Mouse (Mus musculus): ENCODE measurements around the gene Slc23a2. TPM values are rescaled to one million over a fixed set of nuclear protein-coding genes. Genes with fewer than 3 reads are reported as not detected.

Slc23a2 gene
- polyA plus RNA-seq, 1 experiment from 2014 or later, result 3.7 TPM

- no peak overlapping the region for H3K27ac ChIP-seq (replicated peaks)
- no peaks in the 10 kb centered on the region for H3K9me3 ChIP-seq (replicated peaks)
- H3K27me3 ChIP-seq, result no peaks in the 10 kb centered on the region
- WGBS (ENCODE audit: insufficient replicate concordance), result 43% methylated on average over 11 of the region's 11 CpGs
- H3K4me3 ChIP-seq (replicated peaks), result no peak overlapping the region
- H3K4me2 ChIP-seq, result no peak overlapping the region
- no peak overlapping the region for H3K9ac ChIP-seq
- no peaks in the 10 kb centered on the region for H3K4me1 ChIP-seq (replicated peaks)
- H3K36me3 ChIP-seq (replicated peaks), result no peaks in the 10 kb centered on the region
- no peak for ATAC-seq (ENCODE audit: insufficient read depth)
These were observed 30.7 kb downstream of the Slc23a2 start for GRCm38 (mm10) chr2:132113962-132114759.

- Histone ChIP-seq H3K4me3 (replicated peaks) (no peak overlapping the region), H3K36me3 (replicated peaks) (no peaks in the 10 kb centered on the region), H3K4me2 (no peak overlapping the region), H3K9ac (no peak overlapping the region), H3K9me3 (replicated peaks) (no peaks in the 10 kb centered on the region), H3K27ac (replicated peaks) (no peak overlapping the region), H3K4me1 (replicated peaks) (peaks cover 4% of the 10 kb centered on the region), H3K27me3 (no peaks in the 10 kb centered on the region)
- 74% methylated on average over 4 of the region's 4 CpGs for WGBS (ENCODE audit: insufficient replicate concordance)
- no peak for ATAC-seq (ENCODE audit: insufficient read depth)
These were observed 32.6 kb downstream of the Slc23a2 start for GRCm38 (mm10) chr2:132112319-132112718.

- Histone ChIP-seq H3K27ac (replicated peaks) (no peak overlapping the region), H3K9me3 (replicated peaks) (no peaks in the 10 kb centered on the region), H3K9ac (no peak overlapping the region), H3K4me3 (replicated peaks) (no peak overlapping the region), H3K4me2 (no peak overlapping the region), H3K27me3 (no peaks in the 10 kb centered on the region), H3K4me1 (replicated peaks) (peaks cover 8% of the 10 kb centered on the region), H3K36me3 (replicated peaks) (no peaks in the 10 kb centered on the region)
- 43% methylated on average over 2 of the region's 2 CpGs for WGBS (ENCODE audit: insufficient replicate concordance)
- no peak for ATAC-seq (ENCODE audit: insufficient read depth)
These were observed 33.0 kb downstream of the Slc23a2 start for GRCm38 (mm10) chr2:132111905-132112304.

DNA sequence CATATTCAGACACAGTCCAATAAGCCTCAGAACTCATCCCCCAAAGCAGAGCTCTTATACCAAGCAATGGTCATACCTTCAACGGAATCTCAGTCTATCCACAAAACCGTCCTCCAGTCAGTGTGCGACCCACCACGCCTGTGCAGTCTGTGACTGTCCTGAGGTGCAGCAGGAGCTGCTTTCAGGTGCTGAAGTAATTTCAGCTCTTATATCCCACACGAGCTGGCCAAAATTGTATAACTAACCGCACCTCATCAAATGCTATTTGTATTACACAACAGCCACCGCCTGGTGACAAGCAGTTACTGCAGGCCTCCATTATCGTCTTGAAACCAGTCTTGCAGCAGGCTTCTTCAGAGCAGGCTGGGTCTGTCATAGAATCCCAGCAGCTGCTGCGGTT lies 33.6 kb downstream of the Slc23a2 start:
- Histone ChIP-seq H3K4me1 (replicated peaks) (peaks cover 14% of the 10 kb centered on the region), H3K27me3 (no peaks in the 10 kb centered on the region), H3K27ac (replicated peaks) (no peak overlapping the region), H3K9me3 (replicated peaks) (no peaks in the 10 kb centered on the region), H3K4me2 (no peak overlapping the region), H3K9ac (no peak overlapping the region), H3K4me3 (replicated peaks) (no peak overlapping the region), H3K36me3 (replicated peaks) (no peaks in the 10 kb centered on the region)
- 35% methylated on average over 9 of the region's 9 CpGs for WGBS (ENCODE audit: insufficient replicate concordance)
- no peak for ATAC-seq (ENCODE audit: insufficient read depth)

- no peak for ATAC-seq (ENCODE audit: insufficient read depth)
- WGBS (ENCODE audit: insufficient replicate concordance), result 27% methylated on average over 3 of the region's 3 CpGs
- H3K4me1 ChIP-seq (replicated peaks), result peaks cover 19% of the 10 kb centered on the region
These were observed 34.2 kb downstream of the Slc23a2 start for GRCm38 (mm10) chr2:132110702-132111101.

DNA sequence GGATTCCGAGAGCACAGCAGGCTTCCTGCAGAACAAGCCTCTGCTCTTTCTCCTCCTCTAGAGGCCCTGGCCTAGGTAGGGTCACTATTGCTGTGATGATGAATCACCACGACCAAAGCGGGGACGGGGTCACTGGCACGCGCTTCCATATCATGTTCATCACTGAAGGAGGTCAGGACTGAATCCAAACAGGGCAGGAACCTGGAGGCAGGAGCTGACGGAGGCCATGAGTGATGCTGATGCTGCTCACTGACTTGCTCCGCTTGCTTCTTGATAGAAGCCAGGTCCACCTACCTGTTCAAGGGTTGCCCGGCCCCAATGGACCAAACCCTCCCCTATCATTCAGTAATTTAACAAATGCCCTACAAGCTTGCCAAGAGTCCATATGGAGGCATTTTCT lies 35.9 kb downstream of the Slc23a2 start:
- Histone ChIP-seq H3K27me3 (no peaks in the 10 kb centered on the region), H3K4me3 (replicated peaks) (no peak overlapping the region), H3K4me2 (no peak overlapping the region), H3K27ac (replicated peaks) (no peak overlapping the region), H3K36me3 (replicated peaks) (no peaks in the 10 kb centered on the region), H3K9ac (no peak overlapping the region), H3K4me1 (replicated peaks) (peaks cover 19% of the 10 kb centered on the region), H3K9me3 (replicated peaks) (no peaks in the 10 kb centered on the region)
- WGBS (ENCODE audit: insufficient replicate concordance), result 78% methylated on average over 9 of the region's 9 CpGs
- no peak for ATAC-seq (ENCODE audit: insufficient read depth)

More at GRCm38 (mm10) chr2:132110702-132111101, 34.2 kb downstream of the Slc23a2 start:
- Histone ChIP-seq H3K36me3 (replicated peaks) (no peaks in the 10 kb centered on the region), H3K27me3 (no peaks in the 10 kb centered on the region), H3K9me3 (replicated peaks) (no peaks in the 10 kb centered on the region), H3K9ac (no peak overlapping the region), H3K4me2 (no peak overlapping the region), H3K27ac (replicated peaks) (no peak overlapping the region), H3K4me3 (replicated peaks) (no peak overlapping the region)

DNA sequence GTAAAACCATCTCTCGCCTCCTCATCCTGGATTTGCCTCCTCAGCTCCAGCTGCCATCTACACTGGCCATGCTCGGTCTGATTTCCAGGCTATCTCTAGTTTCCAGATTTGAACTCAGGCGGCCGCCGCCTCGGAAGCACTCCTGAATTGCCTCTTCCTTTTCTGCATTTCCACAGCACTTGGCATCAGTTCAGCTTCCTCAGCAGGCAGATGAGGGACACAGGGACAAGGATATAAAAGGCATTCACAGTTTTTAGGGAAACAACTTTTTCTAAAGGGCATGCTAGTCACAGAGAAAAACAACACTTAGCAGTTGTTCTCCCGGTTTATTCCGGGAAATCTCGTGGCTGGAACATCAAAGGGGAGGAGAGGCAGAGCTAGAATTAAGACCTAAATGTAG lies 37.3 kb downstream of the Slc23a2 start:
- Histone ChIP-seq H3K9ac (no peak overlapping the region), H3K4me2 (no peak overlapping the region), H3K36me3 (replicated peaks) (no peaks in the 10 kb centered on the region), H3K27ac (replicated peaks) (no peak overlapping the region), H3K27me3 (no peaks in the 10 kb centered on the region), H3K9me3 (replicated peaks) (no peaks in the 10 kb centered on the region), H3K4me3 (replicated peaks) (no peak overlapping the region), H3K4me1 (replicated peaks) (peaks cover 25% of the 10 kb centered on the region)
- ATAC-seq (ENCODE audit: insufficient read depth), result no peak
- WGBS (ENCODE audit: insufficient replicate concordance), result 59% methylated on average over 9 of the region's 9 CpGs

GRCm38 (mm10) chr2:132106069-132106468 lies 38.8 kb downstream of the Slc23a2 start:
- Histone ChIP-seq H3K4me3 (replicated peaks) (no peak overlapping the region), H3K27ac (replicated peaks) (no peak overlapping the region), H3K9ac (no peak overlapping the region), H3K4me2 (no peak overlapping the region), H3K27me3 (no peaks in the 10 kb centered on the region), H3K4me1 (replicated peaks) (peaks cover 25% of the 10 kb centered on the region), H3K9me3 (replicated peaks) (no peaks in the 10 kb centered on the region), H3K36me3 (replicated peaks) (no peaks in the 10 kb centered on the region)
- 45% methylated on average over 5 of the region's 5 CpGs for WGBS (ENCODE audit: insufficient replicate concordance)
- no peak for ATAC-seq (ENCODE audit: insufficient read depth)

GRCm38 (mm10) chr2:132103265-132103664 lies 41.6 kb downstream of the Slc23a2 start:
- peak overlapping the region; percentile 76 for H3K27ac ChIP-seq (replicated peaks)
- 10% methylated on average over 8 of the region's 8 CpGs for WGBS (ENCODE audit: insufficient replicate concordance)
- 0 out of 2 replicates have a peak overlapping the region, but pooled peaks have one; percentile 12 for H3K9ac ChIP-seq
- peak overlapping the region; percentile 55 for H3K4me2 ChIP-seq
- peaks cover 25% of the 10 kb centered on the region for H3K4me1 ChIP-seq (replicated peaks)
- no peaks in the 10 kb centered on the region for H3K27me3 ChIP-seq
- H3K36me3 ChIP-seq (replicated peaks), result 0 out of 2 replicates have a peak, but pooled peaks cover 2% of the 10 kb centered on the region
- no peaks in the 10 kb centered on the region for H3K9me3 ChIP-seq (replicated peaks)
- ATAC-seq (ENCODE audit: insufficient read depth), result peak; percentile 82
- peak overlapping the region; percentile 28 for H3K4me3 ChIP-seq (replicated peaks)

- H3K4me1 ChIP-seq (replicated peaks), result peaks cover 23% of the 10 kb centered on the region
- H3K4me3 ChIP-seq (replicated peaks), result peak overlapping the region; percentile 28
- H3K27me3 ChIP-seq, result no peaks in the 10 kb centered on the region
- H3K27ac ChIP-seq (replicated peaks), result peak overlapping the region; percentile 76
- 0 out of 2 replicates have a peak overlapping the region, but pooled peaks have one; percentile 12 for H3K9ac ChIP-seq
- WGBS (ENCODE audit: insufficient replicate concordance), result 26% methylated on average over 10 of the region's 10 CpGs
- H3K9me3 ChIP-seq (replicated peaks), result no peaks in the 10 kb centered on the region
- H3K4me2 ChIP-seq, result peak overlapping the region; percentile 55
- 0 out of 2 replicates have a peak, but pooled peaks have one; percentile 18 for ATAC-seq (ENCODE audit: insufficient read depth)
- H3K36me3 ChIP-seq (replicated peaks), result 0 out of 2 replicates have a peak, but pooled peaks cover 2% of the 10 kb centered on the region
These were observed 42.3 kb downstream of the Slc23a2 start for GRCm38 (mm10) chr2:132102505-132103130.

GRCm38 (mm10) chr2:132098942-132099672 lies 45.8 kb downstream of the Slc23a2 start:
- ATAC-seq (ENCODE audit: insufficient read depth), result no peak
- 68% methylated on average over 9 of the region's 9 CpGs for WGBS (ENCODE audit: insufficient replicate concordance)
- peaks cover 15% of the 10 kb centered on the region for H3K4me1 ChIP-seq (replicated peaks)

More at GRCm38 (mm10) chr2:132098942-132099672, 45.8 kb downstream of the Slc23a2 start:
- Histone ChIP-seq H3K36me3 (replicated peaks) (0 out of 2 replicates have a peak, but pooled peaks cover 2% of the 10 kb centered on the region), H3K9me3 (replicated peaks) (no peaks in the 10 kb centered on the region), H3K4me2 (no peak overlapping the region), H3K27ac (replicated peaks) (no peak overlapping the region), H3K4me3 (replicated peaks) (no peak overlapping the region), H3K27me3 (no peaks in the 10 kb centered on the region), H3K9ac (no peak overlapping the region)
